Mouse (Mus musculus) liver, postnatal 0 days (tissue): ENCODE measurements at regions not wholly inside any gene's neighbourhood (a gene's known extent, or its start where the extent isn't known, plus 50 kb on each side); places are given as distances from the start of the nearest gene placed in this dataset.

Source experiments
- ATAC-seq: fragments of 200-750 bp; cut with Nextera tagmentation; 2 replicates; pipeline ENCODE4 v1.8.0; 2017; ENCODE audit warnings: mild to moderate bottlenecking, moderate library complexity
- DNase-seq: peaks from one replicate; pipeline ENCODE4 v3.0.0-alpha.2; 2016
- H3K27ac ChIP-seq: fragments of 300-500 bp; sonication (generic); 2 replicates; pipeline ENCODE4 v1.5.1; 2014; ENCODE audit warnings: antibody characterized with exemption, moderate library complexity, mild to moderate bottlenecking, low read depth
- H3K27me3 ChIP-seq: fragments of 300-500 bp; sonication (generic); 2 replicates; pipeline ENCODE4 v1.6.1; 2014; ENCODE audit warnings: low read length, control low read depth, mixed read lengths; ENCODE audit not compliant: insufficient read depth
- H3K36me3 ChIP-seq: fragments of 300-500 bp; sonication (generic); replicated peaks from 2 replicates; pipeline ENCODE4 v1.6.1; 2014; ENCODE audit warnings: mild to moderate bottlenecking, control low read depth, low read length, moderate library complexity, mixed read lengths; ENCODE audit not compliant: insufficient read depth
- H3K4me1 ChIP-seq: fragments of 300-500 bp; sonication (generic); 2 replicates; pipeline ENCODE4 v1.6.1; 2014; ENCODE audit warnings: antibody characterized with exemption, mild to moderate bottlenecking, control low read depth; ENCODE audit not compliant: insufficient read depth
- H3K4me2 ChIP-seq: fragments of 300-500 bp; sonication (generic); 2 replicates; pipeline ENCODE4 v1.6.1; 2014; ENCODE audit warnings: low read depth, mild to moderate bottlenecking, low read length, moderate library complexity, mixed read lengths
- H3K4me3 ChIP-seq: fragments of 300-500 bp; sonication (generic); 2 replicates; pipeline ENCODE4 v1.5.1; 2014; ENCODE audit warnings: low read depth, low read length
- H3K9ac ChIP-seq: fragments of 300-500 bp; sonication (generic); replicated peaks from 2 replicates; pipeline ENCODE4 v1.6.1; 2014; ENCODE audit warnings: mild to moderate bottlenecking, moderate library complexity
- H3K9me3 ChIP-seq: fragments of 300-500 bp; sonication (generic); 2 replicates; pipeline ENCODE4 v1.6.1; 2016; ENCODE audit warnings: mild to moderate bottlenecking, control low read depth, low read length, mixed read lengths
- CTCF ChIP-seq: sonication (generic); IDR thresholded peaks from 2 replicates; pipeline ENCODE4 v1.5.1; 2016; ENCODE audit warnings: antibody characterized with exemption, low read depth
- EP300 ChIP-seq: IDR thresholded peaks from 2 replicates; pipeline ENCODE4 v1.6.1; 2016; ENCODE audit warnings: antibody characterized with exemption, low read depth, mild to moderate bottlenecking
- WGBS: fragments of 180-500 bp; shearing (Covaris S2); extraction: QIAGEN DNeasy Blood & Tissue Kit; methylation state at CpG from one replicate; pipeline ENCODE4 v1.1.7; 2014; ENCODE audit not compliant: insufficient replicate concordance; 5-methylcytosine and 5-hydroxymethylcytosine counted together

DNA sequence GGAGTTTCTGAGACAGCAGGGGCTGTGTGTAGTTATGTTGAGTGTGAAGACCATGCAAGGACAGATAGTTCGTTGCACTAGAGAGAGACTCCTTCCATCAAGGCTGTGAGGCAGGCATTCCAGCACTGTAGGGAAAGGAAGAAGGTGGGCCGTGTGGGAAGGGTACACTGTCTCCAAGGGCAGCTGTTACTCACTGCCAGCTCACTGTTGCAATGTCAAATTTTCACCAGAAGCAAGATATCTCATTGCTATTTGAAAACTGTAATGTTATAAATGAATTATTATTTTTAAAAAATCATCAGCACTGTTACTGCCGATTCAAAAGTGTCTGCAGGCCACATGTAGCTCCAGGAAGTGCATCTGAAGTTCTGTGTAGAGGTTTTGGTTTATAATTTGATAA, 50.6 kb upstream of the Gsap start:
- WGBS = 59% methylated on average over 3 of the region's 3 CpGs
- no peak for DNase-seq
- no peak overlapping the region for H3K4me3 ChIP-seq

DNA sequence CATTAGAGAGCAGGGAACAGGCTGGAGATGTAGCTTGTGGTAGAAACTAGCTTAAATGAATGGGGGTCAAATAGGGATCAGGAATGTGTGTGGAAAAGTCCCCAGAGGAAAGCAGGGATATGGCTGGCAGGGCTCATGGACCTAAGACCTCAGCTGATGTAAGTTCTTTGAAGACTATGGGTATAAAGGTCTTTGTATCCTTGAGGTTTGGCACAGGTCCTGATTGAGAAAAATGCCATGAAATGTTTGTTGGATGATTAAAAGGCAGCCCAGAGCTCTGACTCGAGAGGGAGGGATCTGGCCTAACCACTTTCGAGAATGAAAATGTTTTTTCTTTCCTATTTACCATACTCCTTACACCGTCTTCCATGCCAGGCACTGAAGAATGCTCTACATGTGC, 50.0 kb upstream of the Gsap start:
- Histone ChIP-seq H3K4me2 (no peak overlapping the region), H3K27me3 (no peaks in the 10 kb centered on the region), H3K27ac (no peak overlapping the region), H3K36me3 (no peaks in the 10 kb centered on the region), H3K4me3 (no peak overlapping the region), H3K9me3 (no peaks in the 10 kb centered on the region), H3K9ac (no peak overlapping the region), H3K4me1 (no peaks in the 10 kb centered on the region)
- no peak for TF ChIP-seq CTCF
- ATAC-seq (no peak), DNase-seq (no peak)
- WGBS = 75% methylated on average over 3 of the region's 3 CpGs

More for the DNA sequence above, 50.6 kb upstream of the Gsap start:
- no peaks in the 10 kb centered on the region for H3K27me3 ChIP-seq
- H3K4me2 ChIP-seq = no peak overlapping the region
- no peak for ATAC-seq
- H3K9me3 ChIP-seq = no peaks in the 10 kb centered on the region
- TF ChIP-seq CTCF (no peak), EP300 (no peak)
- H3K27ac ChIP-seq = no peak overlapping the region
- no peaks in the 10 kb centered on the region for H3K4me1 ChIP-seq
- no peak overlapping the region for H3K9ac ChIP-seq
- no peaks in the 10 kb centered on the region for H3K36me3 ChIP-seq
